Mouse (Mus musculus) liver, embryonic 16.5 days (tissue): ENCODE results near the gene Dmrtb1. TPM values are rescaled to one million over a fixed set of nuclear protein-coding genes. Genes with fewer than 3 reads are reported as not detected.

Experiments
- ATAC-seq: fragments of 200-750 bp; cut with Nextera tagmentation; 2 replicates; pipeline ENCODE4 v1.8.0; 2017; ENCODE audit warnings: low read depth, mild to moderate bottlenecking, moderate number of reproducible peaks, moderate library complexity
- H3K27ac ChIP-seq: fragments of 300-500 bp; sonication (generic); 2 replicates; pipeline ENCODE4 v1.5.1; 2014; ENCODE audit warnings: mild to moderate bottlenecking, low read length
- H3K27me3 ChIP-seq: fragments of 300-500 bp; sonication (generic); 2 replicates; pipeline ENCODE4 v1.6.1; 2014; ENCODE audit warnings: low read depth, low read length, mixed read lengths; ENCODE audit not compliant: control insufficient read depth, insufficient read depth
- H3K36me3 ChIP-seq: fragments of 300-500 bp; sonication (generic); 2 replicates; pipeline ENCODE4 v1.6.1; 2014; ENCODE audit warnings: mild to moderate bottlenecking; ENCODE audit not compliant: control insufficient read depth, insufficient read depth
- H3K4me1 ChIP-seq: fragments of 300-500 bp; sonication (generic); 2 replicates; pipeline ENCODE4 v1.6.1; 2014; ENCODE audit warnings: low read depth, low read length, mixed read lengths; ENCODE audit not compliant: control insufficient read depth
- H3K4me2 ChIP-seq: fragments of 300-500 bp; sonication (generic); 2 replicates; pipeline ENCODE4 v1.6.1; 2014; ENCODE audit warnings: low read depth, low read length, mixed read lengths
- H3K4me3 ChIP-seq: fragments of 300-500 bp; sonication (generic); 2 replicates; pipeline ENCODE4 v1.5.1; 2014; ENCODE audit warnings: low read depth, mild to moderate bottlenecking, low read length
- H3K9ac ChIP-seq: fragments of 300-500 bp; sonication (generic); 2 replicates; pipeline ENCODE4 v1.6.1; 2014; ENCODE audit warnings: low read depth, low read length
- H3K9me3 ChIP-seq: fragments of 300-500 bp; sonication (generic); replicated peaks from 2 replicates; pipeline ENCODE4 v1.6.1; 2016; ENCODE audit warnings: low read length; ENCODE audit not compliant: control insufficient read depth
- WGBS: fragments of 180-500 bp; shearing (Covaris S2); extraction: QIAGEN DNeasy Blood & Tissue Kit; methylation state at CpG from one replicate; pipeline ENCODE4 v1.1.7; 2014; ENCODE audit not compliant: insufficient replicate concordance; 5-methylcytosine and 5-hydroxymethylcytosine counted together
- polyA plus RNA-seq: library from polyadenylated mRNA; unstranded; fragments of >200 nt; fragmentation: Nextera tagmentation; extraction: Ambion mirVana; gene quantifications from 2 replicates; pipeline ENCODE4 v1.2.1, GENCODE M21; 2015

The Dmrtb1 gene
- polyA plus RNA-seq, 1 experiment from 2014 or later, result not detected

- Histone ChIP-seq H3K4me1 (no peaks in the 10 kb centered on the region), H3K9me3 (no peaks in the 10 kb centered on the region), H3K4me3 (no peak overlapping the region), H3K27ac (no peak overlapping the region), H3K9ac (no peak overlapping the region), H3K27me3 (peaks cover 8% of the 10 kb centered on the region), H3K36me3 (no peaks in the 10 kb centered on the region), H3K4me2 (no peak overlapping the region)
- no peak for ATAC-seq
- 58% methylated on average over 5 of the region's 5 CpGs for WGBS
Measured at GRCm38 (mm10) chr4:107670731-107671130, 13.3 kb downstream of the Dmrtb1 start.

DNA sequence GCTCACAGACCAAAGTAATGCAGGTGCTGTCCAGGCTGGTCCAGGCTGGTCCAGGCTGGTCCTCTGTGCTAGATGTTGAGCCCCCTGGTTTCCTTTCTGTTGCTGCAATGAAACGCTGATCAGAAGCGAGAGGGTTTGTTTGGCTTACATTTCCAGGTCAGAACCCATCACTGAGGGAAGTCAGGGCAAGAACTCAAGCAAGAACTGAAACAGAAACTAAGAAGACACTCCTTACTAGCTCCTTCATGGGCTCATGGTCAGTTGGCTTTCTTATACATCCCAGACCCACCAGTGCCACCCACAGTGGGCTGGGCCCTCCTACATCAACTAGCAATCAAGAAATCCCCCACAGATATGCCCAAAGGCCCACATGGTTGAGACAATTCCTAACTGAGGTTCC is 15.5 kb downstream of the Dmrtb1 start:
- H3K9me3 ChIP-seq, result no peaks in the 10 kb centered on the region
- no peak for ATAC-seq

GRCm38 (mm10) chr4:107660649-107661048 is 23.4 kb downstream of the Dmrtb1 start:
- Histone ChIP-seq H3K27ac (no peak overlapping the region), H3K27me3 (no peaks in the 10 kb centered on the region), H3K9me3 (no peaks in the 10 kb centered on the region), H3K4me1 (no peaks in the 10 kb centered on the region), H3K4me3 (no peak overlapping the region), H3K9ac (no peak overlapping the region), H3K4me2 (no peak overlapping the region), H3K36me3 (no peaks in the 10 kb centered on the region)
- WGBS, result 78% methylated on average over 11 of the region's 11 CpGs
- no peak for ATAC-seq

More for the DNA sequence above, 15.5 kb downstream of the Dmrtb1 start:
- no peak overlapping the region for H3K27ac ChIP-seq
- H3K27me3 ChIP-seq, result peaks cover 6% of the 10 kb centered on the region
- H3K4me2 ChIP-seq, result no peak overlapping the region
- H3K4me3 ChIP-seq, result no peak overlapping the region
- 54% methylated on average over 2 of the region's 2 CpGs for WGBS
- H3K9ac ChIP-seq, result no peak overlapping the region
- no peaks in the 10 kb centered on the region for H3K36me3 ChIP-seq
- H3K4me1 ChIP-seq, result no peaks in the 10 kb centered on the region

DNA sequence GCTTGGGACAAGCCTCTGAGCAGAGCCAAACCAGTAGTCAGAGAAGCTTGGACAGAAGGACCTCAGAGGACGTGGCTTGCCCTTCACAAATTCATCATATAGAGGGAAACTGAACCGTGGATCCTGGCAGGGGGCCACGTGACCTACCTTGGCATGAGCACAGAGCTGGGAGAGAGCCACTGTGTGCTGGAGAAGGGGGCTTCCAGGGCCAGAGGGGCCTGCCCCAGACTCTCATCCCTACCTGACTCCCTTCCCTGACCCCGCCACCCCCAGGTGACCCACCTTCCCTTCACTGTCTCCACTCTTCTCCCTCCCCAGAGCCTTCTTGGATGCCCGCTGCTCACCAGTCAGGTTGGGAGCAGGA is 30.8 kb downstream of the Dmrtb1 start:
- Histone ChIP-seq H3K4me2 (peak overlapping the region; percentile 53; the same call in 1 of the 2 replicates), H3K27ac (no peak overlapping the region), H3K4me3 (no peak overlapping the region), H3K9ac (no peak overlapping the region), H3K4me1 (peaks cover 5% of the 10 kb centered on the region), H3K36me3 (no peaks in the 10 kb centered on the region), H3K9me3 (no peaks in the 10 kb centered on the region), H3K27me3 (no peaks in the 10 kb centered on the region)
- no peak for ATAC-seq
- WGBS, result 57% methylated on average over 5 of the region's 5 CpGs

DNA sequence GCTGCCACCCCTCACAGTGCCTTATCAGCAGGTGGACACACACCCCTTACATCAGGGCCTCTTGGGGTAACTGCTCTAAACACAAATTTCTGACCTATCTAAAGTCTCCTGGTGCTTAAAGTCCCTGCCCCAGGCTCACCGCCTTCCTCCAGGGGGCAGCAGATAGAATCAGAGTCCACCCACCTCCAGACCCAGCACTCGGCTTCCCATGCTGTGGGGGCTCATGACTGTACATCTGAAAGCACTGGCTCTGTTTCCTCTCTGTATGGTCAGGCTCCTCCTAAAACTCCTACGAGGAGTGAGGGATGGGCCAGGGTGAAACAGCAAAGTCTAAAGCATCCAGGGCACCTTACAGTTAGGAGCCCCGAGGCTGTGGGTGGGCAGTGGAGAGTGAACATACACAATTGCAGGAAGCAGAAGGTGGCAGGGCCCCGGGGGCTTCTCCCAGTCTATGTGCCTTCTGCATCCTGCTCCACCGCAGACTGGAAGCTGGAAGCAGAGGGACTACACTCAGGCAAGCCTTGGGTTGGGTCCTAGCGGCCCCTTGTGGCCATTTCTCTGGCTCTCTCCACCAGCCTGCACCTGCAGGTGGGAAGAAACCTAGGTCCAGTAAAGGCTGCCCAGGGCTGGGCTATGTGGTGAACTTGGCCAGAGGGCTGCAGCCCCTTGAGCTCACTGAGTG is 31.3 kb downstream of the Dmrtb1 start:
- H3K4me3 ChIP-seq, result 0 out of 2 replicates have a peak overlapping the region, but pooled peaks have one; percentile 13
- 6% methylated on average over 7 of the region's 7 CpGs for WGBS
- H3K36me3 ChIP-seq, result no peaks in the 10 kb centered on the region
- peak; percentile 82 for ATAC-seq
- no peak overlapping the region for H3K9ac ChIP-seq
- H3K4me2 ChIP-seq, result peak overlapping the region; percentile 53
- no peaks in the 10 kb centered on the region for H3K9me3 ChIP-seq
- no peak overlapping the region for H3K27ac ChIP-seq
- peaks cover 5% of the 10 kb centered on the region for H3K4me1 ChIP-seq
- no peaks in the 10 kb centered on the region for H3K27me3 ChIP-seq

DNA sequence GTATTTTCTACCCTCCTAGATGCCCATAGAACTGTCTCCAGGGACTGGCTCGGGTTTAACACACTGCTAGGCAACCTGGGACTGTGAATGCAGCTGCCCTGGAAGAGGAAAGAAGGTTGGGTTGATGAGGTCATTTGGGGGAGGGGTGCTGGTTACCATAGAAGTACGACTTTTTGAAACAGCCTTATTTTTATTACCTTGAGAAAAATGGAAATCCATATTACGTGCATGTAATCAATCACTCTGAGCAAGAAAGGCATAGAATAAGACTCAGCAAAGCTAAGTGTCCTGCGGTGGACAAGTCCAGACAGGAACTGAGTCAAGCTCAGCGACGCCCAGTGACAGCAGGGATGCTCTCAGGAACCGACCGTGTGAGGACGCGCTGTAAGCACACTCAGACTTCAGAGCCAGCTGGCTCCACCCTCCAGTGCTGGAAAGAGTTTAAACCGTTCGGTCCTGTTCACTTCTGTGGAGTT is 33.0 kb downstream of the Dmrtb1 start:
- WGBS, result 37% methylated on average over 12 of the region's 12 CpGs
- H3K36me3 ChIP-seq, result no peaks in the 10 kb centered on the region

DNA sequence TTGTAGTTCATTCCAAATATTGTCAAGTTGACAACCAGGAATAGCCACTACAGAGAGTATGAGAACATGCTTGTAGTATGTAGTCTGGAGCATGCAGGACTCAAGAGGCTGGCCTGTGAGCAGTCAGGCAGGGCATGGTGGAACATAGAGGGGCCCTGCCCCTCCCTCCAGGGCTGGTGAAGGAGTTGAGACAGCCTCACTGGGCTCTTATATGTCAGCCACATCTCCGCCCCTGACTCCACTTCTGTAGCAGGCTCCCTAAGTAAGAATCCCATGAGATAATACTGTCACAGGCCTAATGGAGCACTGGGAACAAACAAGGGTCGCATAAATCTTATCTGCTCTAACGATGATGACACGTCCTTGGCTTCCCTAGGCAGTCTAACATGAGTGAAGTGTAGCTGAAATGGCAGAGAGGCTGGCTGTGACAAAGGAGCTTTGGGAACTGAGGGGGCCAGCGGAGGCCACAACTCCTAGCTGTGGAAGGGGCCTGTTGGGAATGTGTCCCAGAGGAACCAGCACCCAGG is 35.0 kb downstream of the Dmrtb1 start:
- ATAC-seq, result no peak
- Histone ChIP-seq H3K4me3 (no peak overlapping the region), H3K27ac (no peak overlapping the region), H3K27me3 (no peaks in the 10 kb centered on the region), H3K9me3 (no peaks in the 10 kb centered on the region), H3K4me1 (peaks cover 5% of the 10 kb centered on the region), H3K9ac (no peak overlapping the region), H3K36me3 (no peaks in the 10 kb centered on the region), H3K4me2 (no peak overlapping the region)
- 59% methylated on average over 5 of the region's 5 CpGs for WGBS

More for the DNA sequence above, 33.0 kb downstream of the Dmrtb1 start:
- H3K9ac ChIP-seq, result no peak overlapping the region
- H3K4me2 ChIP-seq, result no peak overlapping the region
- no peak overlapping the region for H3K4me3 ChIP-seq
- no peaks in the 10 kb centered on the region for H3K27me3 ChIP-seq
- ATAC-seq, result no peak
- H3K4me1 ChIP-seq, result peaks cover 5% of the 10 kb centered on the region
- no peak overlapping the region for H3K27ac ChIP-seq
- H3K9me3 ChIP-seq, result no peaks in the 10 kb centered on the region

DNA sequence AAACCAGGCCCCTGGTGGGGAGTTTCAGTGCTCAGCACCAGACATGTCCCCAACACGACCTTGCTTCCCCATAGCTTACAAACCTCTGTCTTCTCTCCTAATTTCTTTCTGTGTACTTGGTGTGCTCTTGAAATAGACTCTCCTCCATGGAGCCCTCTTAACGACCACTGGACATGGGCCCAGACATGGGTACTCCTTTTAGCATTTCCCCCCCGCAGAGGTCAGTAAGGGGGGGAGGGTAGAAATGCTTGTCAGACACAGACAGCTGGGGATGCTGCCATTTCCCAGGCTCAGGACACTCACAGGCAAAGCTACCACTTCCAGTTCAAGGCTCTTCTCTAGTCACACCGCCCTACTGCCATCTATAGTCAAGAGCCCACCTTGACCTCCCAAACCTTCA is 42.4 kb downstream of the Dmrtb1 start:
- no peak for ATAC-seq
- Histone ChIP-seq H3K4me3 (no peak overlapping the region), H3K4me1 (no peaks in the 10 kb centered on the region), H3K4me2 (no peak overlapping the region), H3K9ac (no peak overlapping the region), H3K9me3 (no peaks in the 10 kb centered on the region), H3K36me3 (no peaks in the 10 kb centered on the region), H3K27me3 (no peaks in the 10 kb centered on the region), H3K27ac (no peak overlapping the region)
- 45% methylated on average over 4 of the region's 4 CpGs for WGBS

DNA sequence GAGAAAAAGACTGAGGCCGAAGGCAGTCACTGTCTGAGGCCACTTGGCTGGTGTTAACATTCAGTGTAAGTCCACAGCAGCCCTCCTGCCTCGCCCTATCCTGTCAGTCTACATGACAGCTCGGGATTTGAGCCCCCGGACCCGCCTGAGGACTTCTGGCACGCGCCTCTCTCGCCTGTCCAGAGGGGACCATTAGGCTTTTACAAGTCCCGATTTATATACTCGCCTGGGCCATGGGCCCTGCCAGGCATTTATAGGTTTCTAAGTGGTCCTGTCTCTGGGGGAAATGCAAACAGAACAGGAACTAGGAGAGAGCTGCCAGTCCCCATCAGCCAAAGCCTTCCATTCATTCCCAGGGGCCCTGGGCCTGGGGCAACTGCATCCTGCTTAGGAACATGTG is 45.7 kb downstream of the Dmrtb1 start:
- H3K27ac ChIP-seq, result no peak overlapping the region
- whole genome bisulfite sequencing, result 64% methylated on average over 10 of the region's 10 CpGs

More for the DNA sequence above, 45.7 kb downstream of the Dmrtb1 start:
- H3K9ac ChIP-seq, result no peak overlapping the region
- no peak overlapping the region for H3K4me2 ChIP-seq
- H3K9me3 ChIP-seq, result no peaks in the 10 kb centered on the region
- no peaks in the 10 kb centered on the region for H3K36me3 ChIP-seq
- H3K4me1 ChIP-seq, result no peaks in the 10 kb centered on the region
- H3K4me3 ChIP-seq, result no peak overlapping the region
- ATAC-seq, result no peak
- no peaks in the 10 kb centered on the region for H3K27me3 ChIP-seq
